Mouse (Mus musculus) ES-Bruce4 (cell line): ENCODE results near the gene Arhgap23.

ENCODE experiments used
- CTCF ChIP-seq: IDR thresholded peaks from one replicate; pipeline ENCODE4 v1.8.1; 2011; ENCODE audit warnings: low read depth, low read length
- EP300 ChIP-seq: IDR thresholded peaks from 2 replicates; pipeline ENCODE4 v1.6.1; 2011; ENCODE audit warnings: low read depth, low read length; ENCODE audit not compliant: insufficient read depth
- POLR2A ChIP-seq: IDR thresholded peaks from one replicate; pipeline ENCODE4 v1.8.1; 2011; ENCODE audit warnings: low read length; ENCODE audit not compliant: insufficient read depth

DNA sequence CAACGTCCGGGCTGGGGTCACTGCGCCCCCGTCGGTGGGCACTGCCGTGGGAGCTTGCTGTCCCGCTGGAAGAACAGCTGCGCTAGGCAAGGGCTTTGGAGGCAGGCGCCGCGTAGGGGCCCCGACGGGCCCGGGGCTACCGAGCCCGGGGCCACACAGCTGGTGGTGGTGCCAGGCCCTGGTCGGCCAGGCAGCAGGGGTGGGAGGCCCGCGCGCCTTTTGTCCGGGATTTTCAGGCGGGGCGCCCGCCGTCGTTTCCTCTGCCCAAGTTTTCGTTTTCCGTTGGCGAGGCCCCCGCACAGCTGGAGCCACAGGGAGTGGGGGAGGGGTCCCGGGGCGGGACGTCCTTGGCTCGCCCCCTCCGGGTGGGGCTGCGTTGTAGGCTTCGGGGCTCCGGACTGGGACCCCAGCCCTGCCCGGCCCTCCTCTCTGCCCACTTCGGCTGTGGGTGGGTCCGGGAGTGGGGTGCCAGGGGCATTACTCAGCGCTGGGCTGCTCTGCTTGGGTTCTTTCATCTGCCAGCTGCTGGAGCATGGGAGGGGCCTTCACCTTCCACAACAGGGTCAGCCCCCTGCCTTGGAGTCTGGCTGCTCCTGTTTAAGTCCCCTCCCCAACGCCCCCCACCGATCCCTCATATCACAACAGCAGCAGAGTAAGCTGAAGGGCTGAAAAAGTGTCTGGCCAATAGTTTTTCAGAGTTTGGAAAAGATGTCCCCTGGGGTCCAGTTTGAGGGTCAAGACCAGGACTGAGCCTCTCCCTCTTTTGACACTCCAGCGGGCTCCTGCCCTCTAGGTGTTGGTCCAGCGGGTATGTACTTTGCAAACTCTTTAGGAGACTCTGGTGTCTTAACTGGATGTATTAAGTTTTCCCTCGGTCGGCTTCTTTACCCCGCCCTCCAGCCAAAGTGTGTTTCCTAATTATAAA is 641 bp downstream of the Arhgap23 start:
- TF ChIP-seq CTCF (no peak), POLR2A (no peak), EP300 (no peak)
